Mouse (Mus musculus) megakaryocyte, embryonic 14.5 days (primary cell): ENCODE data around the gene Mical1. TPM values are rescaled to one million over a fixed set of nuclear protein-coding genes. Genes with fewer than 3 reads are reported as not detected.

Source experiments
- H3K27me3 ChIP-seq: replicated peaks from 2 replicates; pipeline ENCODE3; 2012; ENCODE audit warnings: inconsistent platforms
- H3K36me3 ChIP-seq: replicated peaks from 2 replicates; pipeline ENCODE3; 2012; ENCODE audit warnings: low read length, inconsistent platforms, mixed read lengths
- H3K4me1 ChIP-seq: 2 replicates; pipeline ENCODE4 v1.6.1; 2012; ENCODE audit warnings: inconsistent platforms
- H3K4me3 ChIP-seq: replicated peaks from 2 replicates; pipeline ENCODE3; 2012; ENCODE audit warnings: moderate library complexity, mild to moderate bottlenecking, inconsistent platforms
- H3K9me3 ChIP-seq: 2 replicates; pipeline ENCODE4 v1.6.1; 2012; ENCODE audit warnings: inconsistent platforms
- FLI1 ChIP-seq: IDR thresholded peaks from 2 replicates; pipeline ENCODE4 v1.6.1; 2012; ENCODE audit warnings: low read length, inconsistent platforms, mixed read lengths
- GATA1 ChIP-seq: IDR thresholded peaks from 3 replicates; pipeline ENCODE4 v1.6.1; 2012; ENCODE audit warnings: mixed read lengths, low read length, inconsistent platforms, borderline replicate concordance
- polyA plus RNA-seq: library from polyadenylated mRNA; stranded (reverse); fragments of >175 nt; gene quantifications from 2 replicates; pipeline ENCODE4 v1.2.3, GENCODE M21; 2012; ENCODE audit warnings: low replicate concordance; ENCODE audit not compliant: insufficient read depth

Gene Mical1
- polyA plus RNA-seq = 4.7 and 17.3 TPM in 2 replicates

DNA sequence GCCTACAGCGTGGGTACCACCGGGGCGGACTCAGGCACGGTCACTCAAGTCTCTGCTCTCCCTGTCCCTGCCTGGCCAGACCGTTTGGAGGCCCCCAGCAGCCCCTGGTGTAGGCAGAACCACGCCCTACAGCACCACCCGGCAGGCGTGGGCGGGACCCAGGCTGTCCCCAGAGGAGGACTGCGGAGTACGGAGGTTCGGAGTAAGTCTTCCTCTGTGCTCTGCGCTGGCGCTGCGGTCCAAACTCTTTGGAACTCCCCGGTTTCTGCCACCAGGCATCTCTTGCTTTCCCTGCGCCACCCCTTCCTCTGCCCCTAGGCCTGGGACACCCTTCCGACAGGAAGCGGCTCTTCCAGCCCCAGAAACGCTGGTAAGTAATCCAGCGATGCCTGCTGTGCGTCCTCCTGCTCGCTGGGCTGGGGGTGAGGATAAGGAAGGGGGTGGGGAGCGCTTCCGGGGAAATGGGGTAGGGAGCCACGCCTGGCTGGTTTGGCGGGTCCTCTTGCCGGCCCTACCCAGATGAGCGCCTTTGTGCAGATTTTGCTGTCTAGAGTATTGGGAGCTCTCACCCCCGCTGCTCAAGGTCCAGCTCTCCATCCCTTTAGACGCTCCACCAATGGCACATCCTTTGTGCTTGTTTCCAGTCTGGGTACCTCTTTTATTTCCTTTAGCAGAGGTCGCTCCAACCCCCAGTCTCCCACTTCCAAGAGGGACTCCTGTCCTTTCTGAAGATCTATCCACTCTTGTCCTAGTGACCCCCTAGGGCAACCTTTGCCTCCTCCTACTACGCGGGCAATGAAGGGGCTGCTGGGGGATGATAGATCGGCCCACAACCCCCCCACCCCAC, at the start of gene Mical1:
Mical1 (plus strand) TSS at position 144 of the 847 bp plus-strand sequence.
- H3K36me3 ChIP-seq = peaks cover 27% of the 10 kb centered on the region
- no peak for TF ChIP-seq GATA1
- TF ChIP-seq FLI1 = no peak
- H3K4me1 ChIP-seq = peaks cover 75% of the 10 kb centered on the region
- H3K9me3 ChIP-seq = no peaks in the 10 kb centered on the region
- H3K4me3 ChIP-seq = peak within 1 kb of the TSS; percentile 92
- H3K27me3 ChIP-seq = peaks cover 32% of the 10 kb centered on the region

GRCm38 (mm10) chr10:41426368-41426767, 49.7 kb upstream of the Mical1 start:
- Histone ChIP-seq H3K36me3 (no peaks in the 10 kb centered on the region), H3K27me3 (peaks cover 8% of the 10 kb centered on the region), H3K4me3 (no peak overlapping the region), H3K9me3 (no peaks in the 10 kb centered on the region), H3K4me1 (no peaks in the 10 kb centered on the region)
- TF ChIP-seq GATA1 = no peak
- no peak for TF ChIP-seq FLI1

DNA sequence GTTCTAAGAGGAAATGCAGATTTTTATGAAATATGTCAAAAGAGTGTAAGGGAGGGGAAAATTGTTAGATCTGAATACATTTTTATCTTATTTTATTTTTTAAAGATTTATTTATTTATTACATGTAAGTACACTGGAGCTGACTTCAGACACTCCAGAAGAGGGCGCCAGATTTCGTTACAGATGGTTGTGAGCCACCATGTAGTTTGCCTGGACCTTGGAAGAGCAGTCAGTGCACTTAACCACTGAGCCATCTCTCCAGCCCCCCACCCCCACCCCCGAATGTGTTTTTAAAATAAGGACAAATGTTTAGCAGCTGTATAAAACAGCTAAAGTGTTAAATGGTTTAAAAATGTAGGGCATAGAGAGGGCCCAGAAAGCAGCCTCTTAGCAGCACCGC, 41.5 kb upstream of the Mical1 start:
- Histone ChIP-seq H3K4me3 (no peak overlapping the region), H3K9me3 (no peaks in the 10 kb centered on the region), H3K36me3 (no peaks in the 10 kb centered on the region), H3K4me1 (no peaks in the 10 kb centered on the region), H3K27me3 (peaks cover 7% of the 10 kb centered on the region)
- TF ChIP-seq FLI1 = no peak
- no peak for TF ChIP-seq GATA1

DNA sequence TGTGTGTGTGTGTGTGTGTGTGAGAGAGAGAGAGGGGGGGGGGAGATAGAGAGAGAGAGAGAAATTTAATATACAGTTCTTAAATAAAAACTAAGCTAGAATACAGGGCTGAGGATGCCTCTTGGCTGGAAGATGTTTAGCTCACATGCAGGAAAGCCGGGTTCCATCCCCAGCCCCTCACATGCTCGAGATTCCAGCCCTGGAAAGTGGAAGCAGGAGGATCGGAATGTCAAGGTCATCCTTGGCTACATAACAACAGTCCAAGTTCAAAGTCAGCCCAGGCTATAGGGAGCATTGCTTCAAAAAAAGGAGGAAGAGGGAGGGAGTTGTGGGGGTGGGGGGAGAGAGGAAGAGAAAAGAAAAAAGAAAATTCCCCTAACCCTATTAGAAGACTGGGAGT, 41.0 kb upstream of the Mical1 start:
- Histone ChIP-seq H3K27me3 (peaks cover 6% of the 10 kb centered on the region), H3K4me3 (no peak overlapping the region), H3K36me3 (no peaks in the 10 kb centered on the region), H3K4me1 (no peaks in the 10 kb centered on the region), H3K9me3 (no peaks in the 10 kb centered on the region)
- TF ChIP-seq GATA1 = no peak
- TF ChIP-seq FLI1 = no peak

DNA sequence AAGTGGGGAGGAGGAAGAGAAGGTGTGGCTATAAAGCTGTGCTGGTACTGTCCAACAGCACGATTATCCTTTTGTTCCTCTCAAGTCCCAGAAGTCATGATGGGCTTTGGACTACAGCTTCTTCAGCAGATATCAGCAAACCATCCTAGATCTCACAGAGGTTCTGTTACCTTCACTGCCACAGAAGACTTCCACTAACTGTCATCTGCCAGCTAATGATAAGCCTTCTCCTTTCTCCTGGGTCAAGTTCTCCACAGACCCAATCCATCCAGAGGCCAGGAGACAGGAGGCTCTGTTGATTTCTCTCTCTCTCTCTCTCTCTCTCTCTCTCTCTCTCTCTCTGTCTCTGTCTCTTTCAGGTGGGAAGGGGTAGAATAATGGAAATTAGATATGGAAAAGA, 27.9 kb upstream of the Mical1 start:
- TF ChIP-seq FLI1 = no peak
- no peak for TF ChIP-seq GATA1
- no peaks in the 10 kb centered on the region for H3K9me3 ChIP-seq
- H3K27me3 ChIP-seq = peaks cover 2% of the 10 kb centered on the region
- H3K4me3 ChIP-seq = no peak overlapping the region
- H3K4me1 ChIP-seq = peaks cover 30% of the 10 kb centered on the region
- peaks cover 19% of the 10 kb centered on the region for H3K36me3 ChIP-seq

- H3K4me3 ChIP-seq = peak overlapping the region; percentile 94
- peaks cover 2% of the 10 kb centered on the region for H3K27me3 ChIP-seq
- H3K4me1 ChIP-seq = peaks cover 41% of the 10 kb centered on the region
- TF ChIP-seq FLI1 = no peak
- TF ChIP-seq GATA1 = no peak
- H3K36me3 ChIP-seq = peaks cover 32% of the 10 kb centered on the region
- no peaks in the 10 kb centered on the region for H3K9me3 ChIP-seq
Measured at GRCm38 (mm10) chr10:41449684-41450083, 26.4 kb upstream of the Mical1 start.

- peak; percentile 69; the same call in 1 of the 2 replicates for TF ChIP-seq FLI1
- TF ChIP-seq GATA1 = no peak
- Histone ChIP-seq H3K27me3 (peaks cover 2% of the 10 kb centered on the region), H3K4me1 (peaks cover 45% of the 10 kb centered on the region), H3K9me3 (no peaks in the 10 kb centered on the region), H3K4me3 (peak within 1 kb of the TSS; percentile 94), H3K36me3 (peaks cover 37% of the 10 kb centered on the region)
Measured at GRCm38 (mm10) chr10:41450137-41450670, 25.9 kb upstream of the Mical1 start, which contains the start of gene Zbtb24. Gene Zbtb24, plus strand, starts transcription at chr10:41450383.

DNA sequence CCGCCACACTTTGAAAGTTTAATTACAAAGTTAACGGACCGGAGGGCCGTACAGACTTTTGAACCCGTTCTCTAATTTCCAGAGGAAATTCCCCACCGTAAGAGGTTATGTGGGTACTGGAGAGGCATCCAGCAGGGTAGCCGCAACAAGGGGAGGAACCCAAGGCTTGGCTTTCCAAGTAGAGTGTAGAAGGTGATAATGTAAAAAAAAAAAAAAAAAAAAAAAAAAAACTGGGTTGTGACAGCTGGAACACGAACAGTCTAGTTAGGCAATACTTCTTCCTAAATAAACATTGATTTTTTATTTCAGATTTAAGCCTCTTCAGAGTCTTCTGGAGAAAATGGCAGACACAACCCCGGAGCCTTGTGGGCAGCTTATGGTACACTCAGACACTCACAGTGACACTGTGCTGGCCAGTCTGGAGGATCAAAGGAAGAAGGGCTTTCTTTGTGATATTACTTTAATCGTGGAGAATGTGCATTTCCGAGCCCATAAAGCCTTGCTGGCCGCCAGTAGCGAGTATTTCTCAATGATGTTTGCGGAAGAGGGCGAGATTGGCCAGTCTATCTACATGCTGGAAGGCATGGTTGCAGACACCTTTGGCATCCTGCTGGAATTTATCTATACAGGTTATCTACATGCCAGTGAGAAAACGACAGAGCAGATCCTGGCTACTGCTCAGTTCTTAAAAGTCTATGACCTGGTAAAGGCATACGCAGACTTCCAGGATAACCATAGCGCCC, 25.2 kb upstream of the Mical1 start:
- H3K4me3 ChIP-seq = peak overlapping the region; percentile 94
- H3K9me3 ChIP-seq = no peaks in the 10 kb centered on the region
- H3K27me3 ChIP-seq = peaks cover 2% of the 10 kb centered on the region
- H3K36me3 ChIP-seq = peaks cover 44% of the 10 kb centered on the region
- TF ChIP-seq GATA1 (no peak), FLI1 (no peak)
- peaks cover 45% of the 10 kb centered on the region for H3K4me1 ChIP-seq

DNA sequence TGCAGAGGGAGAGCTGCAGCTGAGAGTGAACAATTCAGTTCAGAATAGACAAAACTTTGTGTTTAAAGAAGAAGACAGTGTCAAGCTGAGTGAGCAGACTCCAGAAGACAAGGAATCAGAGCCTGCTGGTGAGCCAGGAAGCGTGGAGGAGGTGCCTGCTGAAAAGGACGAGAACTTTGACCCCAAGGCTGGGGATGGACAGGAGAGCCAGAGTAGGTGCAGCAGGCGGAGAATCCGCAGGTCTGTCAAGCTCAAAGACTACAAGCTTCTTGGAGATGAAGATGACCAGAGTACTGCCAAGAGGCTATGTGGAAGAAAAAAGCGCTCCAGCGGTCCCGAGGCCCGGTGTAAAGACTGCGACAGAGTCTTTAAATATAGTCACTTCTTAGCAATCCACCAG, 24.5 kb upstream of the Mical1 start:
- peaks cover 52% of the 10 kb centered on the region for H3K4me1 ChIP-seq
- no peak for TF ChIP-seq FLI1
- TF ChIP-seq GATA1 = no peak
- peaks cover 52% of the 10 kb centered on the region for H3K36me3 ChIP-seq
- H3K9me3 ChIP-seq = no peaks in the 10 kb centered on the region
- no peak overlapping the region for H3K4me3 ChIP-seq
- H3K27me3 ChIP-seq = no peaks in the 10 kb centered on the region
